Mouse (Mus musculus) Patski (cell line): ENCODE results near the gene Lrrc9. TPM values are rescaled to one million over a fixed set of nuclear protein-coding genes. Genes with fewer than 3 reads are reported as not detected.
A peak's percentile ranks its signal among the peaks of the same experiment; 100 is the strongest.

ENCODE experiments used
- ATAC-seq: fragments of 100-300 bp; one replicate; pipeline ENCODE4 v1.8.0; 2021
- CTCF ChIA-PET: fragments of 350-600 bp; sonication (Branson Sonifier 250); formaldehyde crosslinking; loops from one replicate; lab custom pipeline; 2022; ENCODE audit warnings: inconsistent platforms; lab: Charles Lee
- POLR2A ChIA-PET: fragments of 350-600 bp; sonication (Branson Sonifier 250); formaldehyde crosslinking; loops from one replicate; lab custom pipeline; 2022; ENCODE audit warnings: antibody characterized with exemption, inconsistent platforms; lab: Charles Lee
- DNase-seq: peaks from one replicate; pipeline ENCODE4 v3.0.0-alpha.2; 2011; ENCODE audit warnings: low read depth, low spot score
- H3K27me3 ChIP-seq: fragments of 371-371 bp; one replicate; pipeline ENCODE4 v1.5.1; 2021
- CTCF ChIP-seq: fragments of 100-300 bp; IDR thresholded peaks from one replicate; pipeline ENCODE4 v1.5.1; 2021
- in situ Hi-C: fragments of 300-500 bp; cut with MboI; formaldehyde crosslinking; loops from 3 replicates; pipeline ENCODE4 v1.11.1; 2018; ENCODE audit warnings: low pct_unique_long_range_greater_than_20kb, mixed read lengths
- polyA plus RNA-seq: library from polyadenylated mRNA; unstranded; gene quantifications from one replicate; pipeline ENCODE4 v1.2.3, GENCODE M21; 2021

The Lrrc9 gene
- polyA plus RNA-seq, 1 experiment from 2014 or later = not detected

GRCm38 (mm10) chr12:72518114-72518728 is 76.6 kb downstream of the Lrrc9 start:
- in situ Hi-C loops = no loop called here
- DNase-seq = no peak
- no peak for ATAC-seq
- no peak for TF ChIP-seq CTCF
- CTCF ChIA-PET = interaction anchor here (1.3 kb wide), 1 partner anchor 56 kb away, joined by 3 read pairs; no protein-coding TSS in a partner anchor
- peaks cover 33% of the 10 kb centered on the region for H3K27me3 ChIP-seq
- POLR2A ChIA-PET = interaction anchor here (0.6 kb wide), 1 partner anchor 8 kb away, joined by 3 read pairs; no protein-coding TSS in a partner anchor

GRCm38 (mm10) chr12:72519352-72519751 is 77.7 kb downstream of the Lrrc9 start:
- POLR2A ChIA-PET = no interaction called here
- no peak for ATAC-seq
- DNase-seq = no peak
- peaks cover 26% of the 10 kb centered on the region for H3K27me3 ChIP-seq
- in situ Hi-C loops = no loop called here
- TF ChIP-seq CTCF = no peak
- CTCF ChIA-PET = interaction anchor here (1.3 kb wide), 1 partner anchor 58 kb away, joined by 3 read pairs; no protein-coding TSS in a partner anchor

GRCm38 (mm10) chr12:72519855-72520254 is 78.2 kb downstream of the Lrrc9 start:
- no peak for TF ChIP-seq CTCF
- in situ Hi-C loops = no loop called here
- POLR2A ChIA-PET = no interaction called here
- no peak for DNase-seq
- CTCF ChIA-PET = no interaction called here
- peaks cover 22% of the 10 kb centered on the region for H3K27me3 ChIP-seq
- no peak for ATAC-seq

- peak; percentile 54 for TF ChIP-seq CTCF
- ATAC-seq = no peak
- POLR2A ChIA-PET = no interaction called here
- CTCF ChIA-PET = interaction anchor here (0.6 to 1.0 kb wide), 3 partner anchors 10 to 20 kb away, joined by 3 read pairs; no protein-coding TSS in a partner anchor
- in situ Hi-C loops = no loop called here
- DNase-seq = no peak
- peaks cover 28% of the 10 kb centered on the region for H3K27me3 ChIP-seq
These were observed 79.0 kb downstream of the Lrrc9 start for GRCm38 (mm10) chr12:72520645-72521044.

- DNase-seq (no peak), ATAC-seq (no peak)
- in situ Hi-C loops = no loop called here
- ChIA-PET POLR2A (no interaction called here), CTCF (no interaction called here)
- no peak for TF ChIP-seq CTCF
- H3K27me3 ChIP-seq = peaks cover 12% of the 10 kb centered on the region
These were observed 83.9 kb downstream of the Lrrc9 start for GRCm38 (mm10) chr12:72525588-72525987.

GRCm38 (mm10) chr12:72532303-72532702 is 90.6 kb downstream of the Lrrc9 start:
- TF ChIP-seq CTCF = no peak
- POLR2A ChIA-PET = no interaction called here
- in situ Hi-C loops = no loop called here
- CTCF ChIA-PET = no interaction called here
- no peak for ATAC-seq
- DNase-seq = no peak
- peaks cover 4% of the 10 kb centered on the region for H3K27me3 ChIP-seq

- ChIA-PET POLR2A (no interaction called here), CTCF (no interaction called here)
- ATAC-seq (no peak), DNase-seq (no peak)
- in situ Hi-C loops = no loop called here
- H3K27me3 ChIP-seq = peaks cover 4% of the 10 kb centered on the region
- no peak for TF ChIP-seq CTCF
These were observed 92.3 kb downstream of the Lrrc9 start for GRCm38 (mm10) chr12:72533986-72534385.

- ChIA-PET POLR2A (no interaction called here), CTCF (no interaction called here)
- ATAC-seq (no peak), DNase-seq (no peak)
- no peak for TF ChIP-seq CTCF
- H3K27me3 ChIP-seq = peaks cover 2% of the 10 kb centered on the region
- in situ Hi-C loops = no loop called here
These were observed 93.9 kb downstream of the Lrrc9 start for GRCm38 (mm10) chr12:72535599-72535998.

GRCm38 (mm10) chr12:72536021-72536597 is 94.4 kb downstream of the Lrrc9 start, which contains the start of gene Pcnx4:
Gene Pcnx4 (plus strand): TSS chr12:72536383.
- peak; percentile 34 for DNase-seq
- CTCF ChIA-PET = no interaction called here
- in situ Hi-C loops = no loop called here
- no peak for TF ChIP-seq CTCF
- POLR2A ChIA-PET = no interaction called here
- H3K27me3 ChIP-seq = no peaks in the 10 kb centered on the region
- peak; percentile 98 for ATAC-seq

GRCm38 (mm10) chr12:72538571-72538970 is 96.9 kb downstream of the Lrrc9 start:
- DNase-seq (no peak), ATAC-seq (no peak)
- ChIA-PET CTCF (no interaction called here), POLR2A (no interaction called here)
- H3K27me3 ChIP-seq = no peaks in the 10 kb centered on the region
- in situ Hi-C loops = no loop called here
- TF ChIP-seq CTCF = no peak

- POLR2A ChIA-PET = no interaction called here
These were observed 112.7 kb downstream of the Lrrc9 start for GRCm38 (mm10) chr12:72554347-72554746.

More at GRCm38 (mm10) chr12:72554347-72554746, 112.7 kb downstream of the Lrrc9 start:
- CTCF ChIA-PET = no interaction called here
- H3K27me3 ChIP-seq = no peaks in the 10 kb centered on the region
- TF ChIP-seq CTCF = no peak
- ATAC-seq (no peak), DNase-seq (no peak)
- in situ Hi-C loops = no loop called here
